Mouse (Mus musculus): ENCODE data around the gene Trip10.

Trip10 gene

GRCm38 (mm10) chr17:57289252-57289651, 40.0 kb downstream of the Trip10 start:
- no peak for DNase-seq (ENCODE audit: extremely low read depth, insufficient read length, low spot score)

DNA sequence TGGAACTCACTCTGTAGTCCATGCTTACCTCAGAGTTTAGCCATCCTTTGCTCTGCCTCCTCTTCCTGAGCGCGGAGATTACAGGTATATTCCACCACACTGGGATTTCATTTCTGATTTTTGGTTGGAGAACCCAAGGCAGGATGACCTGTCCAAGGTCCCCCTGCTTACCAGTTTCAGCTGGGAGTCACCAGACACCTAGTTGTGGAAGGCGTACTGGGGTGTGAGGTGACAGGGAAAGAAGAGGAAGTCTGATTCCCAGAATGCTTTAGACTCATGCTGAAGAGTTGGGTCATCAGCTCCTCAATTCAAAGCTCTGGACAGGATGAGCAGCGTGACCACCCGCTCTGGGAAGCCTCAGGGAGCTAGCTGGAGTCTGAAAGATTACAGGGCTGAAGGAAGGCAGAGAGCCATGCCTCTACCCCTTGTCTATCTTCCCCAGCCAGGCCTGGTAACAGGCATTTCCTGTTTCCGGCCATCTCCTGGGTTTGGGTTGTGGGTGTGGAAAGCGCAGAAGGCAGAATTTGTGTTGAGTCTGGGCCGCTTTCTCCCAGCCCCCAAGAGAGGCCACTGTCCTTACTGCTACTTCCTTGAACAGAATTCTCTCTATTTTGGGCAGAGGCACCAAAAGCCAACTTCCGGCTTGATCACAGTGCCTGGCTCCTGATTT, 40.9 kb downstream of the Trip10 start:
- DNase-seq (ENCODE audit: extremely low read depth, insufficient read length, low spot score), result no peak

- DNase-seq (ENCODE audit: extremely low read depth, insufficient read length, low spot score), result no peak
These were observed 41.4 kb downstream of the Trip10 start for GRCm38 (mm10) chr17:57290671-57291055.

DNA sequence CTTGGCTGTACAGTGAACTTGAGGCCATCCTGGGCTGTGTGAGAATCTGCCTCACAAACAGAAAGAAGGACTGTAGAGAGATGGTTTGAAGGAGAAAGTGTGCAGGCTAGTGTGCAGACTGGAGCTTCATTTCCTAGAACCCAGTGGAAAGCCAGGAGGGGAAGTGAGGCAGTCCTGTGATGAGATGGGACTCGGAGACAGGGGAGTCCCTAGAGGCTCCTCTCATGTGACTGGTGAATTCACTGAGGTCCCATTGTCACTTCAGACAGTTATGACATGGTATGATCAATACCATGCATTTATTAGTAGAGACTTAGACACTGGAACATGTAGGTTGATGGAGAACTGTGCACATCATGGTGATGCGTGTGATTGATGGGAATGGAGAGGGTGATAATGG, 43.0 kb downstream of the Trip10 start:
- DNase-seq (ENCODE audit: extremely low read depth, insufficient read length, low spot score), result no peak

GRCm38 (mm10) chr17:57292968-57293367, 43.7 kb downstream of the Trip10 start:
- no peak for DNase-seq (ENCODE audit: extremely low read depth, insufficient read length, low spot score)

DNA sequence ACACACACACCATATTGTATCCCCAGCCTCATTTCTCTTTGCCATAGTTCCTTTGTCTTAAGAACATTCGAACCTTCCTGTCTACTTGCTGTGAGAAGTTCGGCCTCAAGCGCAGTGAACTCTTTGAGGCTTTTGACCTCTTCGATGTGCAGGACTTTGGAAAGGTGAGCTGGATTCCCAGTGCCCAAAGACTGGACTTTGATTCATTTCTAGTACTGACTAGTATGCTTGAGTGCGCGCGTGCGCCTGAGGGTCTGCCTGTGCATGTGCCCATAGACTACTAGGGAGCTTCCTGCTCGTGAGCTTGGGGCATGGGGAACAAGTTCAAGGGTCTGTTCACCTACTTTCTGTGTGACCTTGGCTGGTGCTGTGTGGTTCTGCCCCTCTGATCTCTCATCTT, 46.7 kb downstream of the Trip10 start:
- no peak for DNase-seq (ENCODE audit: extremely low read depth, insufficient read length, low spot score)

GRCm38 (mm10) chr17:57297040-57297439, 47.8 kb downstream of the Trip10 start:
- DNase-seq (ENCODE audit: extremely low read depth, insufficient read length, low spot score), result no peak

DNA sequence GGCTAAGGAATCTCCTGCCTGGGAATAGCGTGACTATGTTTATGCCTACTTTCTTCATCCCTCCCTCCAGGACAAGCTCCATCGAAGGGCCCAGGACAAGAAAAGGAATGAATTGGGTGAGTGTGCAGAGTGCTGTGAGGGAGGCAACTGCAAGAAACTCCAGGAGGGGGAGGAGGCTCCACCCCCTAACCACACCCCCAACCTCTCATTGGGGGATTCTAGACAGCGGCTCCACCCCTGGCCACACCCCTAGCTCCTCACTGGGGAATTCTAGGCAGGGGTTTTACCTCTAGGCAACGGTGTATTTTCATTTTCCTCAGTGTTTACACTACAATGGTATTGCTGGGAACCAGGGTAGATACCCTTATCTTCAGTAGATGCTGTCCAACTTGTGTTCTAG, 56.3 kb downstream of the Trip10 start:
- no peak for DNase-seq (ENCODE audit: extremely low read depth, insufficient read length, low spot score)

DNA sequence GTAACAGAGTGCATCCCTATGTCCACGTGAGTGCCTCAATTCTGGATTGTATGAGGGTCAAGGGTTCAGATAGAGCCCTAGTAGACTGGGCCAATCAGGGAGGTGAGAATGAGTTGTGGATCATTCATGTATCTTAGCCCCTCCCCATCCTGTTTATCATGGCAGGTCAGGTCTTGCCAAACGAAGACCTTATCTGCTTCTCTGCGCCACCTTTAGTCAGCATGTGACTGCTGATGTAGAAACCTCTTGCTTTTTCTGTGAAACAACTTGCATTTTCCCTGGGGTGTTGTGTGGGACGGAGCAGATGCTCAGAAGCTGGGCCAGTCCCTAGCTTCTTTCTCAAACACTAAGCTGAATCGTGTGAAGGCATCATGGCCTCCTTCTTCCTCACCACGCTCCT, 57.8 kb downstream of the Trip10 start:
- no peak for DNase-seq (ENCODE audit: extremely low read depth, insufficient read length, low spot score)

DNA sequence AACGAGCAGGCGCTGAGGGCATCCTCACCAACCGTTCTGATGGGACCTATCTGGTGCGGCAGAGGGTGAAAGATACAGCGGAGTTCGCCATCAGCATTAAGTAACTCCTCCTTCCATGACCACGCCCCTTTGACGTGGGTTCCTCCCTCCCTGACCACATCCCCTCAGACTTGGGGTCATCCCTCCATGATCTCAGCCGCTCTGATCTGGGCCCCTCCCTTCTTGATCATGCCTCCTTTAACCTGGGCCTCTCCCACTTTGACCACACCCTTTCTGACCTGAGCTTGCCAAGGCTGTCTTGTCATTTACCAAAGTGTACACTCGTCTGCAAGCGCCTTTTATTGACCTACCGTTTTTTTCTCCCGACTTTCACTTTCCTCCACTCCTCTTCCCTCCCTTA, 62.5 kb downstream of the Trip10 start:
- DNase-seq (ENCODE audit: extremely low read depth, insufficient read length, low spot score), result no peak

Measured in 3134 (cell line).